Mouse (Mus musculus) kidney, postnatal 0 days (tissue): Measurements from ENCODE around the gene Hist1h4i. TPM values are rescaled to one million over a fixed set of nuclear protein-coding genes. Genes with fewer than 3 reads are reported as not detected.

Experiments used
- ATAC-seq: fragments of 200-750 bp; cut with Nextera tagmentation; replicated peaks from 2 replicates; pipeline ENCODE4 v1.8.0; 2017; ENCODE audit warnings: low read depth, moderate number of reproducible peaks, moderate TSS enrichment, moderate library complexity; ENCODE audit not compliant: low FRiP score
- DNase-seq: peaks from one replicate; pipeline ENCODE4 v3.0.0-alpha.2; 2016; ENCODE audit warnings: low spot score
- H3K27ac ChIP-seq: fragments of 300-500 bp; sonication (generic); 2 replicates; pipeline ENCODE4 v1.5.1; 2014; ENCODE audit warnings: mild to moderate bottlenecking
- H3K27me3 ChIP-seq: fragments of 300-500 bp; sonication (generic); 2 replicates; pipeline ENCODE4 v1.6.1; 2014; ENCODE audit warnings: low read length, mixed read lengths; ENCODE audit not compliant: insufficient read depth
- H3K36me3 ChIP-seq: fragments of 300-500 bp; sonication (generic); 2 replicates; pipeline ENCODE4 v1.6.1; 2014; ENCODE audit warnings: low read length, mixed read lengths; ENCODE audit not compliant: insufficient read depth
- H3K4me1 ChIP-seq: fragments of 300-500 bp; sonication (generic); replicated peaks from 2 replicates; pipeline ENCODE4 v1.6.1; 2014; ENCODE audit warnings: antibody characterized with exemption, low read length, mixed read lengths; ENCODE audit not compliant: insufficient read depth
- H3K4me2 ChIP-seq: fragments of 300-500 bp; sonication (generic); 2 replicates; pipeline ENCODE4 v1.6.1; 2014; ENCODE audit warnings: mild to moderate bottlenecking, low read length, moderate library complexity, mixed read lengths
- H3K4me3 ChIP-seq: fragments of 300-500 bp; sonication (generic); replicated peaks from 2 replicates; pipeline ENCODE4 v1.5.1; 2014; ENCODE audit warnings: low read depth, low read length
- H3K9ac ChIP-seq: fragments of 300-500 bp; sonication (generic); 2 replicates; pipeline ENCODE4 v1.6.1; 2014; ENCODE audit warnings: low read depth, low read length
- H3K9me3 ChIP-seq: fragments of 300-500 bp; sonication (generic); replicated peaks from 2 replicates; pipeline ENCODE4 v1.6.1; 2016; ENCODE audit warnings: low read length, inconsistent platforms, mixed read lengths
- CTCF ChIP-seq: IDR thresholded peaks from 2 replicates; pipeline ENCODE4 v1.5.1; 2016; ENCODE audit warnings: antibody characterized with exemption, low read depth, mild to moderate bottlenecking, moderate library complexity
- WGBS: fragments of 180-500 bp; shearing (Covaris S2); extraction: QIAGEN DNeasy Blood & Tissue Kit; methylation state at CpG from one replicate; pipeline ENCODE4 v1.1.7; 2014; 5-methylcytosine and 5-hydroxymethylcytosine counted together
- polyA plus RNA-seq: library from polyadenylated mRNA; unstranded; fragments of >200 nt; fragmentation: Nextera tagmentation; extraction: Ambion mirVana; gene quantifications from 2 replicates; pipeline ENCODE4 v1.2.1, GENCODE M21; 2015

Hist1h4i gene
- polyA plus RNA-seq, 1 experiment from 2014 or later: 17.2 TPM

DNA sequence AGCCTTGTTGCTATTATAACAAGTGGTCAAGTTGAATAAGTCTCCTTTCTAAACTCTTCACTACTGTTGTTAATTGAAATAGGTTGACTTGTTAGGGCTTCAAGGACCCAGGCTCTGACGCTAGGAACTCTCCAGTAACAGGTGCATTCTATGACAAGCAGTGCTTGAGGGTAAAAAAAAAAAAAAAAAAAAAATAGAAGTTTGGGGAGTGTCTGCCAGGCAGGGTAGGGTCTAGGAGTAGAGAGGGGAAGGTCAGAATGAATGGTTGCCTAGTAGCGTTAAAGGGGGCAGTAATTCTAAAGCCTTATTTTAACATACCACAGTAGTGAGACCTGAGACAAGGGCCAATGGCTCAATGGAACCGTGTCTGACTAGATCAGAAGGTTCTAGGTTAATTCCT, 42.8 kb downstream of the Hist1h4i start:
- no peak overlapping the region for H3K4me2 ChIP-seq
- TF ChIP-seq CTCF: no peak
- no peaks in the 10 kb centered on the region for H3K36me3 ChIP-seq
- peaks cover 94% of the 10 kb centered on the region for H3K27me3 ChIP-seq
- 0 out of 2 replicates have a peak, but pooled peaks cover 9% of the 10 kb centered on the region for H3K4me1 ChIP-seq
- WGBS: 17% methylated on average over 3 of the region's 3 CpGs
- no peak overlapping the region for H3K4me3 ChIP-seq
- H3K27ac ChIP-seq: no peak overlapping the region
- H3K9me3 ChIP-seq: no peaks in the 10 kb centered on the region
- ATAC-seq (no peak), DNase-seq (no peak)
- H3K9ac ChIP-seq: no peak overlapping the region

- H3K4me1 ChIP-seq: 0 out of 2 replicates have a peak, but pooled peaks cover 9% of the 10 kb centered on the region
- H3K4me2 ChIP-seq: no peak overlapping the region
- no peak overlapping the region for H3K4me3 ChIP-seq
- H3K27ac ChIP-seq: no peak overlapping the region
- 9% methylated on average over 4 of the region's 4 CpGs for WGBS
- no peaks in the 10 kb centered on the region for H3K36me3 ChIP-seq
- DNase-seq (no peak), ATAC-seq (no peak)
- peaks cover 91% of the 10 kb centered on the region for H3K27me3 ChIP-seq
- no peak for TF ChIP-seq CTCF
- H3K9me3 ChIP-seq: no peaks in the 10 kb centered on the region
- H3K9ac ChIP-seq: no peak overlapping the region
Measured at GRCm38 (mm10) chr13:21997821-21998220, 43.3 kb downstream of the Hist1h4i start.

GRCm38 (mm10) chr13:21997201-21997820, 43.9 kb downstream of the Hist1h4i start:
- DNase-seq: no peak

GRCm38 (mm10) chr13:21996840-21997185, 44.3 kb downstream of the Hist1h4i start:
- 0 out of 2 replicates have a peak, but pooled peaks cover 9% of the 10 kb centered on the region for H3K4me1 ChIP-seq
- no peak for ATAC-seq
- H3K27ac ChIP-seq: no peak overlapping the region
- H3K9ac ChIP-seq: no peak overlapping the region
- H3K4me2 ChIP-seq: peak overlapping the region; percentile 30; the same call in 1 of the 2 replicates
- H3K36me3 ChIP-seq: no peaks in the 10 kb centered on the region
- peaks cover 82% of the 10 kb centered on the region for H3K27me3 ChIP-seq
- 2% methylated on average over 13 of the region's 13 CpGs for WGBS
- H3K9me3 ChIP-seq: no peaks in the 10 kb centered on the region
- no peak overlapping the region for H3K4me3 ChIP-seq
- TF ChIP-seq CTCF: no peak
- no peak for DNase-seq

More at GRCm38 (mm10) chr13:21997201-21997820, 43.9 kb downstream of the Hist1h4i start:
- Histone ChIP-seq H3K27ac (no peak overlapping the region), H3K4me3 (no peak overlapping the region), H3K36me3 (no peaks in the 10 kb centered on the region), H3K27me3 (peaks cover 87% of the 10 kb centered on the region), H3K4me1 (0 out of 2 replicates have a peak, but pooled peaks cover 9% of the 10 kb centered on the region), H3K4me2 (0 out of 2 replicates have a peak overlapping the region, but pooled peaks have one; percentile 30), H3K9ac (no peak overlapping the region), H3K9me3 (no peaks in the 10 kb centered on the region)
- no peak for TF ChIP-seq CTCF
- ATAC-seq: no peak
- WGBS: 2% methylated on average over 21 of the region's 21 CpGs

- Histone ChIP-seq H3K36me3 (no peaks in the 10 kb centered on the region), H3K27ac (no peak overlapping the region), H3K4me2 (peak overlapping the region; percentile 49; the same call in 1 of the 2 replicates), H3K27me3 (peaks cover 77% of the 10 kb centered on the region), H3K4me3 (no peak overlapping the region), H3K9ac (no peak overlapping the region), H3K9me3 (no peaks in the 10 kb centered on the region), H3K4me1 (0 out of 2 replicates have a peak, but pooled peaks cover 9% of the 10 kb centered on the region)
- WGBS: 3% methylated on average over 12 of the region's 12 CpGs
- DNase-seq: no peak
- no peak for ATAC-seq
- TF ChIP-seq CTCF: no peak
Measured at GRCm38 (mm10) chr13:21996101-21996839, 44.9 kb downstream of the Hist1h4i start.

DNA sequence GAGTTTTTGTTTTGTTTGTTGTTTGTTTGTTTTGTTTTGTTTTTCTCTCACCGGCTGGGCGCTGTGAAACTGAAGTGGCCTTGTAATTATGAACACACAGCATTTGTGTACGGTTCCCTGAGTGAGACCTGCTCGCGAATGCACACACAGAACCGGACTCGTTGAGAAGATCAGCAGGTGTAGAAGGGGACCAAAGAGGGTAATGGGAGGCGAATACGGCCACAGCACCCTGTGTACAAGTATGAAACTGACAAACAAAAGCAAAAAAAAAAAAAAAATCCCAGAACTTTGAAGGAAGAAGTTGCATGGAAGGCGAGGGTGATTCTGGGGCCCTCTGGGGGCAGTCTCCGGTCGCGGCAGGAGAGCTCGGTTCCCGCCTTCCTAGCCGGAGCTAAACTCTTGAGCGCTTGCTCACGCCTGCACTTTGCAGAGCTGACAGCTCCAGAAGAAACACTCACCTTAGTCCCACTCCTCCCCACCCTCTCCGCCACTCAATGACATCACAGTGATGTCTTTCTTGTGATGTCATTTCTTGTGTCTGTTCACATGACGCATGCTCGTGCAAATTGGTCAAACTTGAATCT, 45.7 kb downstream of the Hist1h4i start:
- no peak overlapping the region for H3K9ac ChIP-seq
- H3K9me3 ChIP-seq: peaks cover 3% of the 10 kb centered on the region; the same call in 1 of the 2 replicates
- WGBS: under 1% methylated on average over 21 of the region's 21 CpGs
- no peak for ATAC-seq
- peak overlapping the region; percentile 33 for H3K4me3 ChIP-seq
- H3K4me1 ChIP-seq: 0 out of 2 replicates have a peak, but pooled peaks cover 9% of the 10 kb centered on the region
- peaks cover 68% of the 10 kb centered on the region for H3K27me3 ChIP-seq
- peak overlapping the region; percentile 49 for H3K4me2 ChIP-seq
- peak; percentile 64 for DNase-seq
- no peak overlapping the region for H3K27ac ChIP-seq
- no peaks in the 10 kb centered on the region for H3K36me3 ChIP-seq
- 0 out of 2 replicates have a peak, but pooled peaks have one; percentile 11 for TF ChIP-seq CTCF
